Mouse (Mus musculus): ENCODE measurements around the gene Prrc2a. TPM values are rescaled to one million over a fixed set of nuclear protein-coding genes. Genes with fewer than 3 reads are reported as not detected.

Gene Prrc2a
- total RNA-seq, 4 experiments from 2014 or later = 302 to 328 (median 308) TPM

DNA sequence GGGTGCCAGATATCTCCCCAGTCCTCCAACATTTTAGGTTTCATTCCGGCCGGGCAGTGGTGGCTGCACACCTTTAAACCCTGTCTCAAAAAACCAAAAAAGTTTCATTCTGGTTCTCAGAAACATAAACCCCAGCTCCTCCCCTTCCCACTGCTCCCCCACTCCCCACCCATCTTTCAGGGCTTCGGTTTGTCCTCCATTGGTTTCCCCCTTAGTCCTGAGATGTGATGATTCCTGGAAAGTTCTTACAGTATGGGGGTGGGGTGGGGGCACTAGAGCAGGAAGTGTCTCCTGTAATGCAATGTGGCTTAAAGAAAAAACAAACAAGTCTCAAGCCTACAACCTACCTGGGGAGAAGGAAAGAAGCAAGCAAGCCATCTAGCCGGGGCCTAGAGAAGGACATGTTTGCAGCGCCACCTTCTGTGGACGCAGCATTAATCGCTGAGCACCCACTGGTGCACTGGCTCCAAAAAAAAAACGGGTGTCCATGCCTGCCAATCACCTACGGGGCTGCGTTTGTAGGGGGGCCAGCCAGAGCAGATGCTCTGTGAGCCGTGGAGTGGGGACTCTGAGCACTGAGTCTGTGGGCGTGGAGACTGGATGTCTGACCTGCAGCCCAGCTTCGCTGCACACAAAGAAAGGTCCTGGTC, 58.8 kb downstream of the Prrc2a start:
- DNase-seq (ENCODE audit: low spot score in 2 of 2) = no peak

- DNase-seq (ENCODE audit: low spot score in 2 of 2) = no peak
Measured at GRCm38 (mm10) chr17:35104754-35105153, 59.9 kb downstream of the Prrc2a start.

GRCm38 (mm10) chr17:35104079-35104478, 60.6 kb downstream of the Prrc2a start:
- no peak for DNase-seq (ENCODE audit: low spot score in 2 of 2)

DNA sequence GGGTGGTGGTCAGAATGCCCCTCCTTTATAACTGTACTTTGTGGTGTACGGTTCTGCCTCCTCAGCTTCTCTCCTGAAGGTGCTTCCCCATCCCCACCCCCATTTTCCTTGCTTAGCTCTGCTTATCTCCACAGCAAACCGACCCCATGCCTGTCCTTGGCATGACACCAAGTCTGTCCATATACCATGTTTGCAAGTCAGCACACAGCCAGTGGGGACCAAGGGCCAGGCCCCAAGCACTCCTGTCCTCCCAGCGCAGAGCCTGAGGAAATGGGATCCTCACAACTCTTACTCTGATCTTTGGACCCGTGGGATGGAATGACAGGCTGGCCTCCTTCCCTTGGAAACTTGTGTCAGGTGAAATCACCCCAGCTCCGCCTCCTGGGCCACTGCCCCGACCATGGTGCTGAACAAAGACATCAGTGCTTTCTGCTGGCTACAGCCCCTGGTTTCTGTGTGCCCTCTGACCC, 61.4 kb downstream of the Prrc2a start:
- DNase-seq (ENCODE audit: low spot score in 2 of 2) = no peak

GRCm38 (mm10) chr17:35102299-35102698, 62.4 kb downstream of the Prrc2a start:
- DNase-seq (ENCODE audit: low spot score in 2 of 2) = no peak

GRCm38 (mm10) chr17:35101161-35101560, 63.5 kb downstream of the Prrc2a start:
- no peak for DNase-seq (ENCODE audit: low spot score in 2 of 2)

DNA sequence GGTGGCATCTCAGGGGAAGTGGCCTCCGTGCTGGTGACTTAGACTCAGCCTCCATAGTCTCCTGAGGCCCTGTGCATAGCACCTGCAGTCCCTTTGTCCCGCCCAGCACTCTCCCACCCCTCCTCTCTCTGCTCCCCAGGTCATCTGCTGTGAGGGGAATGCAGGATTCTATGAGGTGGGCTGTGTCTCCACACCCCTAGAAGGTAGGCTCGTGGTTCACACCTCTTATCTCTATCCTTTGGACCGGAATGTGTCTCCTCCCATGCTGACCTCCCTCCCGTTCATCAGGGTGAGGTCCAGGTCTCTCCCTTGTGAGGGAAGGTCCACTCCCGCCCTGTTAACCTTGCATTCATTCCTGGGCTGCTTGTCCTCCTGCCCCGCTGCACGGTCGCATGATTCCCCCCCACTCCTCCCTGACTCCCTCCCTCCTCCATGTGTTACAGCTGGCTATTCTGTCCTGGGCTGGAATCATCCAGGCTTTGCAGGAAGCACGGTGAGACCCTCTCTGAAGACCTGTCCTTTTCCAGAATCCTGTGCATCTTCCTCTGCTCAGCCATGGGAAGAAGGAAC, 64.4 kb downstream of the Prrc2a start:
- no peak for DNase-seq (ENCODE audit: low spot score in 2 of 2)

Small RNA genes lying within 50 kb of the gene (microRNA-seq; reads per million reads assigned to microRNA genes)
- 0 reads per million in 2 experiments for gene Mir6973a
- gene Mir6974 = 0 to 0.51 reads per million in 2 experiments

Other genes starting within 250 kb of the Prrc2a start
- gene Neu1, start 233.6 kb downstream of the Prrc2a start, total RNA-seq (2022) = 10 to 100 TPM; 38.3 to 46.8 (median 41.7) TPM
- gene Hspa1b, start 205.7 kb downstream of the Prrc2a start, total RNA-seq (2022) = 10 to 100 TPM; 13.2 to 31.7 (median 24.2) TPM
- gene Gm20481, start 195.0 kb downstream of the Prrc2a start, total RNA-seq (2022) = not detected
- 10 to 100 TPM; 14.3 to 24.2 (median 19.4) TPM for gene Hspa1a, start 192.7 kb downstream of the Prrc2a start, total RNA-seq (2022)
- under 1 TPM; 0.23 to 0.45 (median 0.31) TPM for gene Hspa1l, start 192.2 kb downstream of the Prrc2a start, total RNA-seq (2022)
- gene Lsm2, start 183.0 kb downstream of the Prrc2a start, total RNA-seq (2022) = 10 to 100 TPM; 13.1 to 19.1 (median 16.9) TPM
- 10 to 100 TPM; 49.9 to 58.8 (median 51.3) TPM for gene Vars, start 163.9 kb downstream of the Prrc2a start, total RNA-seq (2022)
- gene Vwa7, start 148.3 kb downstream of the Prrc2a start, total RNA-seq (2022) = under 1 TPM; 0.14 to 0.90 (median 0.56) TPM
- under 1 TPM in 2 of 4 experiments, not detected in 2; 0.76 to 0.95 TPM for gene Sapcd1, start 136.9 kb downstream of the Prrc2a start, total RNA-seq (2022)
- gene Msh5, start 118.2 kb downstream of the Prrc2a start, total RNA-seq (2022) = 1 to 10 TPM; 1.1 to 2.1 (median 1.4) TPM
- 10 to 100 TPM in 2 of 4 experiments, 1 to 10 TPM in 2; 9.2 to 27.8 (median 15.9) TPM for gene Clic1, start 114.9 kb downstream of the Prrc2a start, total RNA-seq (2022)
- 10 to 100 TPM in 3 of 4 experiments, 1 to 10 TPM in 1; 8.8 to 20.3 (median 14.9) TPM for gene Ddah2, start 105.9 kb downstream of the Prrc2a start, total RNA-seq (2022)
- not detected for gene Ly6g6c, start 99.5 kb downstream of the Prrc2a start, total RNA-seq (2022)
- gene Mpig6b, start 98.7 kb downstream of the Prrc2a start, total RNA-seq (2022) = under 1 TPM in 1 of 4 experiments, not detected in 3; 0.48 TPM
- gene Ly6g6e, start 88.0 kb downstream of the Prrc2a start, total RNA-seq (2022) = 1 to 10 TPM; 4.6 to 7.1 (median 5.6) TPM
- gene Ly6g6d, start 86.8 kb downstream of the Prrc2a start, total RNA-seq (2022) = 1 to 10 TPM; 1.4 to 2.9 (median 2.2) TPM
- 1 to 10 TPM in 1 of 4 experiments, under 1 TPM in 2, not detected in 1; 0.41 to 1.0 (median 0.89) TPM for gene Ly6g6f, start 79.3 kb downstream of the Prrc2a start, total RNA-seq (2022)
- gene Abhd16a, start 75.6 kb downstream of the Prrc2a start, total RNA-seq (2022) = 100 to 1,000 TPM in 3 of 4 experiments, 10 to 100 TPM in 1; 96.2 to 115 (median 106) TPM
- gene Ly6g5c, start 56.6 kb downstream of the Prrc2a start, total RNA-seq (2022) = not detected
- gene Ly6g5b, start 49.5 kb downstream of the Prrc2a start, total RNA-seq (2022) = under 1 TPM; 0.27 to 0.83 (median 0.63) TPM
- gene Gpank1, start 43.4 kb downstream of the Prrc2a start, total RNA-seq (2022) = 10 to 100 TPM; 17.6 to 19.2 (median 18.0) TPM
- 100 to 1,000 TPM; 176 to 194 (median 189) TPM for gene Csnk2b, start 42.8 kb downstream of the Prrc2a start, total RNA-seq (2022)
- 10 to 100 TPM; 27.6 to 31.6 (median 30.9) TPM for gene D17H6S53E, start 38.5 kb downstream of the Prrc2a start, total RNA-seq (2022)
- gene Apom, start 32.8 kb downstream of the Prrc2a start, total RNA-seq (2022) = not detected
- 100 to 1,000 TPM; 291 to 311 (median 298) TPM for gene Bag6, start 29.7 kb downstream of the Prrc2a start, total RNA-seq (2022)
- gene Aif1, start 11.2 kb upstream of the Prrc2a start, total RNA-seq (2022) = 10 to 100 TPM in 2 of 4 experiments, 1 to 10 TPM in 2; 6.3 to 45.4 (median 25.7) TPM
- gene Lst1, start 23.5 kb upstream of the Prrc2a start, total RNA-seq (2022) = 10 to 100 TPM in 1 of 4 experiments, 1 to 10 TPM in 3; 5.0 to 13.2 (median 7.1) TPM
- gene Ltb, start 29.5 kb upstream of the Prrc2a start, total RNA-seq (2022) = 1 to 10 TPM in 1 of 4 experiments, under 1 TPM in 3; 0.53 to 1.4 (median 0.71) TPM
- under 1 TPM in 1 of 4 experiments, not detected in 3; 0.29 TPM for gene Tnf, start 37.1 kb upstream of the Prrc2a start, total RNA-seq (2022)
- under 1 TPM; 0.32 to 0.89 (median 0.67) TPM for gene Lta, start 40.5 kb upstream of the Prrc2a start, total RNA-seq (2022)
- gene Gm16181, start 55.9 kb upstream of the Prrc2a start, total RNA-seq (2022) = not detected
- 100 to 1,000 TPM; 592 to 630 (median 612) TPM for gene Atp6v1g2, start 68.8 kb upstream of the Prrc2a start, total RNA-seq (2022)
- gene Nfkbil1, start 70.9 kb upstream of the Prrc2a start, total RNA-seq (2022) = 10 to 100 TPM; 12.9 to 16.4 (median 14.9) TPM
- 100 to 1,000 TPM; 216 to 231 (median 222) TPM for gene Ddx39b, start 76.8 kb upstream of the Prrc2a start, total RNA-seq (2022)
- 100 to 1,000 TPM in 2 of 4 experiments, 10 to 100 TPM in 2; 23.2 to 135 (median 64.4) TPM for gene H2-D1, start 97.8 kb upstream of the Prrc2a start, total RNA-seq (2022)
- 1 to 10 TPM in 2 of 4 experiments, under 1 TPM in 2; 0.85 to 2.5 (median 1.2) TPM for gene H2-Q1, start 155.5 kb upstream of the Prrc2a start, total RNA-seq (2022)
- 1 to 10 TPM in 1 of 4 experiments, under 1 TPM in 2, not detected in 1; 0.64 to 2.6 (median 0.81) TPM for gene H2-Q2, start 177.3 kb upstream of the Prrc2a start, total RNA-seq (2022)
- 10 to 100 TPM in 2 of 4 experiments, 1 to 10 TPM in 2; 2.5 to 10.6 (median 6.7) TPM for gene H2-Q4, start 214.7 kb upstream of the Prrc2a start, total RNA-seq (2022)

All from layer of hippocampus, adult 8-10 months (tissue).